Mouse (Mus musculus) CH12.LX (cell line): ENCODE results near the gene Upp2. TPM values are rescaled to one million over a fixed set of nuclear protein-coding genes. Genes with fewer than 3 reads are reported as not detected.

ENCODE experiments used
- DNase-seq: peaks from one replicate; pipeline ENCODE4 v3.0.0-alpha.2; 2013; ENCODE audit errors: extremely low read depth
- H3K27ac ChIP-seq: 2 replicates; pipeline ENCODE4 v1.5.1; 2012; ENCODE audit warnings: low read depth, mild to moderate bottlenecking, control low read depth, moderate library complexity; ENCODE audit not compliant: insufficient read depth
- H3K27me3 ChIP-seq: replicated peaks from 2 replicates; pipeline ENCODE3; 2012; ENCODE audit warnings: inconsistent platforms
- H3K36me3 ChIP-seq, 2 experiments: replicated peaks in 1 of 2; 2 replicates each; pipeline versions ENCODE3 to v1.6.1; 2012; ENCODE audit warnings: inconsistent platforms in 1 of 2, low read length in 1 of 2, mild to moderate bottlenecking in 1 of 2, mixed read lengths in 1 of 2, moderate library complexity in 1 of 2; ENCODE audit not compliant: control insufficient read depth in 1 of 2, insufficient read depth in 1 of 2
- H3K4me1 ChIP-seq, 2 experiments: 2 replicates each; pipeline ENCODE4 v1.6.1; 2012; ENCODE audit warnings: inconsistent platforms in 1 of 2, moderate library complexity in 1 of 2; ENCODE audit not compliant: insufficient read depth in 2 of 2, control insufficient read depth in 1 of 2
- H3K4me2 ChIP-seq: 2 replicates; pipeline ENCODE4 v1.6.1; 2012; ENCODE audit warnings: low read depth, mild to moderate bottlenecking, control low read depth; ENCODE audit not compliant: poor library complexity, insufficient read depth, severe bottlenecking
- H3K4me3 ChIP-seq, 3 experiments: fragments of 150-350 bp in 1 of 3; sonication (generic) in 1 of 3; replicated peaks in 1 of 3; 2 replicates each; pipeline versions ENCODE3 to v1.5.1; 2011 to 2012; ENCODE audit warnings: low read depth in 2 of 3, low read length in 2 of 3, mild to moderate bottlenecking in 2 of 3, moderate library complexity in 2 of 3, control low read depth in 1 of 3, improper control_type of control experiment in 1 of 3, inconsistent platforms in 1 of 3, mixed read lengths in 1 of 3; ENCODE audit not compliant: poor library complexity in 1 of 3
- H3K79me2 ChIP-seq: replicated peaks from 2 replicates; pipeline ENCODE4 v1.6.1; 2012; ENCODE audit warnings: mild to moderate bottlenecking, moderate library complexity; ENCODE audit not compliant: control insufficient read depth, poor library complexity, insufficient read depth, severe bottlenecking; ENCODE audit errors: extremely low read depth
- H3K9ac ChIP-seq: 2 replicates; pipeline ENCODE4 v1.6.1; 2012; ENCODE audit warnings: low read depth, mild to moderate bottlenecking, control low read depth, moderate library complexity; ENCODE audit not compliant: insufficient read depth
- H3K9me3 ChIP-seq: replicated peaks from 2 replicates; pipeline ENCODE3; 2012; ENCODE audit warnings: low read length, inconsistent platforms, mixed read lengths
- BHLHE40 ChIP-seq: IDR thresholded peaks from 2 replicates; pipeline ENCODE4 v1.6.1; 2011; ENCODE audit warnings: mild to moderate bottlenecking, low read depth, low read length, improper control_type of control experiment
- CHD2 ChIP-seq: IDR thresholded peaks from 2 replicates; pipeline ENCODE4 v1.6.1; 2011; ENCODE audit warnings: low read length, improper control_type of control experiment
- CTCF ChIP-seq, 2 experiments: IDR thresholded peaks in 1 of 2; conservative IDR thresholded peaks in 1 of 2; 2 replicates each; pipeline ENCODE4 v1.5.1; 2011 to 2012; ENCODE audit warnings: low read depth in 2 of 2, low read length in 2 of 2, improper control_type of control experiment in 1 of 2, inconsistent platforms in 1 of 2, mild to moderate bottlenecking in 1 of 2, moderate library complexity in 1 of 2
- E2F4 ChIP-seq: IDR thresholded peaks from 2 replicates; pipeline ENCODE4 v1.6.1; 2011; ENCODE audit warnings: low read depth, low read length, improper control_type of control experiment; ENCODE audit not compliant: insufficient replicate concordance
- GABPA ChIP-seq: IDR thresholded peaks from 2 replicates; pipeline ENCODE4 v1.6.1; 2012; ENCODE audit warnings: low read depth, low read length, improper control_type of control experiment, inconsistent platforms; ENCODE audit not compliant: insufficient replicate concordance
- HCFC1 ChIP-seq: IDR thresholded peaks from 2 replicates; pipeline ENCODE4 v1.6.1; 2012; ENCODE audit warnings: low read depth, mild to moderate bottlenecking, inconsistent platforms, low read length, improper control_type of control experiment
- IRF4 ChIP-seq: IDR thresholded peaks from 2 replicates; pipeline ENCODE4 v1.6.1; 2014; ENCODE audit warnings: low read depth, mild to moderate bottlenecking, inconsistent platforms, low read length, improper control_type of control experiment
- JUN ChIP-seq: IDR thresholded peaks from 2 replicates; pipeline ENCODE4 v1.6.1; 2011; ENCODE audit warnings: low read depth, mild to moderate bottlenecking, low read length, improper control_type of control experiment, moderate library complexity; ENCODE audit not compliant: insufficient read depth
- JUND ChIP-seq: conservative IDR thresholded peaks from 2 replicates; pipeline ENCODE4 v1.6.1; 2011; ENCODE audit warnings: low read depth, low read length, improper control_type of control experiment
- MAZ ChIP-seq: IDR thresholded peaks from 2 replicates; pipeline ENCODE4 v1.6.1; 2012; ENCODE audit warnings: low read depth, mild to moderate bottlenecking, inconsistent platforms, low read length, improper control_type of control experiment, moderate library complexity
- MEF2A ChIP-seq: IDR thresholded peaks from 2 replicates; pipeline ENCODE4 v1.6.1; 2014; ENCODE audit warnings: low read depth, mild to moderate bottlenecking, inconsistent platforms, low read length, improper control_type of control experiment, borderline replicate concordance
- MYC ChIP-seq: IDR thresholded peaks from 2 replicates; pipeline ENCODE4 v1.6.1; 2011; ENCODE audit warnings: low read depth, mild to moderate bottlenecking, improper control_type of control experiment, low read length
- NRF1 ChIP-seq: IDR thresholded peaks from 2 replicates; pipeline ENCODE4 v1.6.1; 2014; ENCODE audit warnings: low read depth, mild to moderate bottlenecking, inconsistent platforms, low read length, improper control_type of control experiment, moderate library complexity
- PAX5 ChIP-seq: IDR thresholded peaks from 2 replicates; pipeline ENCODE4 v1.6.1; 2012; ENCODE audit warnings: low read length, inconsistent platforms, mixed read lengths
- POLR2A ChIP-seq: IDR thresholded peaks from 2 replicates; pipeline ENCODE4 v1.6.1; 2011; ENCODE audit warnings: low read depth, mild to moderate bottlenecking, improper control_type of control experiment, low read length
- POLR2AphosphoS2 ChIP-seq: IDR thresholded peaks from 2 replicates; pipeline ENCODE4 v1.6.1; 2011; ENCODE audit warnings: low read depth, low read length, improper control_type of control experiment
- RAD21 ChIP-seq: IDR thresholded peaks from 2 replicates; pipeline ENCODE4 v1.6.1; 2011; ENCODE audit warnings: low read depth, mild to moderate bottlenecking, low read length, improper control_type of control experiment, moderate library complexity
- RCOR1 ChIP-seq: conservative IDR thresholded peaks from 2 replicates; pipeline ENCODE4 v1.6.1; 2012; ENCODE audit warnings: low read depth, mild to moderate bottlenecking, inconsistent platforms, low read length, improper control_type of control experiment
- SIN3A ChIP-seq: IDR thresholded peaks from 2 replicates; pipeline ENCODE4 v1.6.1; 2012; ENCODE audit warnings: low read length, improper control_type of control experiment, inconsistent platforms
- SMC3 ChIP-seq: IDR thresholded peaks from 2 replicates; pipeline ENCODE4 v1.6.1; 2011; ENCODE audit warnings: low read depth, low read length, improper control_type of control experiment
- TCF12 ChIP-seq: IDR thresholded peaks from 2 replicates; pipeline ENCODE4 v1.6.1; 2014; ENCODE audit warnings: low read depth, mild to moderate bottlenecking, inconsistent platforms, low read length, improper control_type of control experiment
- UBTF ChIP-seq: IDR thresholded peaks from 2 replicates; pipeline ENCODE4 v1.6.1; 2012; ENCODE audit warnings: low read depth, mild to moderate bottlenecking, inconsistent platforms, low read length, improper control_type of control experiment, moderate library complexity
- USF1 ChIP-seq: IDR thresholded peaks from 2 replicates; pipeline ENCODE4 v1.6.1; 2014; ENCODE audit warnings: low read depth, mild to moderate bottlenecking, inconsistent platforms, low read length, improper control_type of control experiment
- USF2 ChIP-seq: conservative IDR thresholded peaks from 2 replicates; pipeline ENCODE4 v1.6.1; 2011; ENCODE audit warnings: low read depth, low read length, improper control_type of control experiment
- ZMIZ1 ChIP-seq: IDR thresholded peaks from 2 replicates; pipeline ENCODE4 v1.6.1; 2012; ENCODE audit warnings: low read depth, mild to moderate bottlenecking, inconsistent platforms, low read length, improper control_type of control experiment
- dilution Hi-C: fragments of 300-500 bp; cut with MboI; formaldehyde crosslinking; loops from 2 replicates; pipeline ENCODE4 v1.14.3; 2020; ENCODE audit warnings: low sequenced_read_pairs; ENCODE audit not compliant: extremely low pct_unique_long_range_greater_than_20kb, extremely low pct_ligation_motif_present
- in situ Hi-C: fragments of 300-500 bp; cut with MboI; formaldehyde crosslinking; loops from 3 replicates; pipeline ENCODE4 v1.14.3; 2019; ENCODE audit warnings: low sequenced_read_pairs, low pct_ligation_motif_present, low pct_unique_long_range_greater_than_20kb, mixed read lengths
- polyA plus RNA-seq: library from polyadenylated mRNA; unstranded; fragments of >175 nt; gene quantifications from 2 replicates; pipeline ENCODE4 v1.2.1, GENCODE M21; 2012; ENCODE audit warnings: low read depth; ENCODE audit not compliant: insufficient read length
- total RNA-seq, 2 experiments: library from RNA; depleted of rRNA; stranded (reverse); fragments of 300-350 nt in 1 of 2; fragments of >200 nt in 1 of 2; gene quantifications; 2 replicates each; pipeline ENCODE4 v1.2.3; 2012 to 2014

The Upp2 gene
- total and polyA plus RNA-seq, 3 experiments, result not detected

DNA sequence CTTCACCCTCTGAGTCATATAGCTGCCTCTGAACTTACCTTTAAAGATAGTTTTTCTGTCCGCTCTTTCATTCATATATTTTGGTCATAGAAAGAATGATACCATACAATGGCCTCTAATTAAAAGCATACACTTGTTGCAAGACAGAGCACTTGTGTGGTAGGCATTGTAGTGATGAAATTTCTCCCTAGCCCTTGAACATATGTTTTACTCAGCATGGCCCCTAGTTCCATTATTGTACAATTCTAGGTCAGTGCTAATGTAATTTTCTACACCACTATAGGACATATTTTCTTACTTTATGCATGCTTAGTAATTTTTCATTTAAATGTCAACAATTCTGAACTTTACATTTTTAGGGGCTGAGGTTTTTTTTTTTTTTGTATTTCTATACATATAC, 89.9 kb downstream of the Upp2 start:
- Histone ChIP-seq H3K36me3 (no peaks in the 10 kb centered on the region), H3K79me2 (no peaks in the 10 kb centered on the region), H3K4me1 (no peaks in the 10 kb centered on the region), H3K9me3 (peaks cover 27% of the 10 kb centered on the region), H3K27me3 (no peaks in the 10 kb centered on the region), H3K4me3 (no peak overlapping the region), H3K27ac (no peak overlapping the region), H3K4me2 (no peak overlapping the region), H3K9ac (no peak overlapping the region)
- DNase-seq, result no peak
- in situ Hi-C loops (loop anchor here (25.0 kb wide), 1 partner anchor 620 kb away; no protein-coding TSS in a partner anchor), dilution Hi-C loops (no loop called here)
- no peak for TF ChIP-seq CTCF (conservative IDR thresholded peaks at IDR 0.05 in 1 of 2, IDR thresholded peaks at IDR 0.05 in 1 of 2; ENCODE audit: low read depth in 2 of 2, low read length in 2 of 2)
- no peak for TF ChIP-seq SMC3
- no peak for TF ChIP-seq IRF4
- no peak for TF ChIP-seq TCF12
- no peak for TF ChIP-seq ZMIZ1
- TF ChIP-seq MYC, result no peak
- no peak for TF ChIP-seq POLR2A
- no peak for TF ChIP-seq JUND
- no peak for TF ChIP-seq USF1
- TF ChIP-seq RCOR1, result no peak
- no peak for TF ChIP-seq JUN
- TF ChIP-seq MEF2A, result no peak
- TF ChIP-seq PAX5, result no peak
- no peak for TF ChIP-seq UBTF
- TF ChIP-seq MAZ, result no peak
- no peak for TF ChIP-seq CHD2
- TF ChIP-seq E2F4, result no peak

DNA sequence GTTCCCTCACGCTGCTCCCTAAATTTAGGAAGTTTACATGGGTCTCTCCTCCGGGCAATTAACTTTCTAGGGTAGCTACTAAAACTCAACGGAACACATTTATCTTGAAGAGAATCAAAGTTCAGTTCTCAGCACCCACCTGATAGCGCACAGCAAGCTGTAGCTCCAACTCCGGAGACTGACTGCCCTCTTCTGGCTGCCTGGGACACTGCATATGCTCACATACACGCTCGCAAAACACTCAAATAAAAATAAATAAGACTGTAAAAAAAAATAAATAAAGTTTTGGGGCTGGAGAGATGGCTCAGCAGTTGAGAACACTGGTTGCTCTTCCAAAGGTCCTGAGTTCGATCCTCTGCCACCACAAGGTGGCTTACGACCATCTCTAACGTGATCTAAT, 90.8 kb downstream of the Upp2 start:
- in situ Hi-C loops (loop anchor here (25.0 kb wide), 1 partner anchor 621 kb away; no protein-coding TSS in a partner anchor), dilution Hi-C loops (no loop called here)
- no peak overlapping the region for H3K4me3 ChIP-seq

More for the DNA sequence above, 90.8 kb downstream of the Upp2 start:
- Histone ChIP-seq H3K9me3 (peaks cover 27% of the 10 kb centered on the region), H3K4me2 (no peak overlapping the region), H3K4me1 (no peaks in the 10 kb centered on the region), H3K79me2 (no peaks in the 10 kb centered on the region), H3K27me3 (no peaks in the 10 kb centered on the region), H3K36me3 (no peaks in the 10 kb centered on the region), H3K9ac (no peak overlapping the region), H3K27ac (no peak overlapping the region)
- no peak for TF ChIP-seq RAD21
- TF ChIP-seq SIN3A, result no peak
- TF ChIP-seq BHLHE40, result no peak
- no peak for TF ChIP-seq CHD2
- no peak for TF ChIP-seq POLR2AphosphoS2
- TF ChIP-seq NRF1, result no peak
- no peak for TF ChIP-seq USF2
- no peak for TF ChIP-seq IRF4
- TF ChIP-seq MYC, result no peak
- TF ChIP-seq GABPA, result no peak
- TF ChIP-seq PAX5, result no peak
- no peak for TF ChIP-seq UBTF
- no peak for TF ChIP-seq HCFC1
- no peak for TF ChIP-seq RCOR1
- TF ChIP-seq MEF2A, result no peak
- no peak for DNase-seq
